Mouse (Mus musculus) cortical plate, adult 2 months (tissue): ENCODE data around the gene Tbrg4. TPM values are rescaled to one million over a fixed set of nuclear protein-coding genes. Genes with fewer than 3 reads are reported as not detected.

Experiments
- H3K27ac ChIP-seq: fragments of 200-500 bp; 2 replicates; pipeline ENCODE4 v1.5.1; 2012; ENCODE audit warnings: low read length, control low read depth, inconsistent platforms; ENCODE audit not compliant: insufficient read depth
- H3K4me1 ChIP-seq: fragments of 200-500 bp; 2 replicates; pipeline ENCODE4 v1.6.1; 2011; ENCODE audit warnings: low read length; ENCODE audit not compliant: control insufficient read depth, insufficient read depth
- H3K4me3 ChIP-seq: fragments of 200-500 bp; 2 replicates; pipeline ENCODE4 v1.5.1; 2011; ENCODE audit warnings: mild to moderate bottlenecking, low read length, control low read depth; ENCODE audit not compliant: insufficient read depth
- CTCF ChIP-seq: fragments of 200-500 bp; IDR thresholded peaks from 2 replicates; pipeline ENCODE4 v1.5.1; 2011; ENCODE audit warnings: mild to moderate bottlenecking, control low read depth, low read length; ENCODE audit not compliant: insufficient read depth; ENCODE audit errors: extremely low read depth
- POLR2A ChIP-seq: fragments of 200-500 bp; IDR thresholded peaks from 2 replicates; pipeline ENCODE4 v1.6.1; 2011; ENCODE audit warnings: mild to moderate bottlenecking, low read length, control low read depth; ENCODE audit not compliant: insufficient read depth; ENCODE audit errors: extremely low read depth
- polyA plus RNA-seq: library from polyadenylated mRNA; depleted of rRNA; stranded (reverse); fragments of >200 nt; gene quantifications from 2 replicates; pipeline ENCODE4 v1.2.3, GENCODE M21; 2012

Tbrg4 gene
- polyA plus RNA-seq, 1 experiment: 60.2 TPM

DNA sequence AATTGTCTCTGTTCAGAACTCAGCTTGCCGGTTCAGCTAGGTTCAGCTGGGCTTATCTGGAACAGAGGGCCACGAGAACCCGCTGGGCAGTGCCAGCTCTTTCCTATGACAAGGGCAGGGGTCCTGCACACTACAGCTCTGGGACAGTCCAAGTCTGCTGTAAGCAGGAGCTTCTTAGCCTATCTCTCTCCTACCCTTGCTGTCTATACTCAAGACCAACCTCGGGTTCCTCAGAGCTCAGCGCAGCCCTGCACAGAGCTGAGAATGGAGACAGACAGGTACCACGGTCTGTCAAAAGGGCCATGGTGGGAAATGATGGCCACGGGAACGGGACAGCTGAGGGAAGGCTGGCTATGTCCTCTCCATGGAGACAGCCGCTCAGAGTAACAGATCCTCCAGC lies 22.6 kb downstream of the Tbrg4 start:
- Histone ChIP-seq H3K4me1 (no peaks in the 10 kb centered on the region), H3K27ac (no peak overlapping the region), H3K4me3 (peak overlapping the region; percentile 86; the same call in 1 of the 2 replicates)
- TF ChIP-seq POLR2A (no peak), CTCF (no peak)

DNA sequence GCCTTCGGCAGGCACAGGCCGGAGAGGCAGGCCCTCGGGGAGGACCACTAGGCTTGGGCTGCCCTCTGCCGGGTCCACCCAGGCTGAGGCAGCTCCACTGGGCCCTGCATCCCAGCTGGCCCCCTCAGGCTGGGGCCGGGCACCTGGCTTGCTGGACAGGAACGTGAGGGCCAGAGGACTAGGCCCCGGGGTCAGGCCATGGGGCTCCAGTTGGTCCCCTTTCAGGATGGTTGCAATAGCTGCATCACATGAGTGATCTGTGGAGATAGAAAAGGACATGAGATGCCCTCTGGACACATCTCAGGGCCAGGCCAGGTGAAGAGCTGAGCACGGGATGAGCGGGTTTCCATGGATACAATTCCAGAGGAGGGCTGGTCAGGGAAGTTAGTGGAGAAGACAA lies 23.2 kb downstream of the Tbrg4 start:
- TF ChIP-seq CTCF: no peak
- TF ChIP-seq POLR2A: no peak
- Histone ChIP-seq H3K4me1 (no peaks in the 10 kb centered on the region), H3K4me3 (no peak overlapping the region), H3K27ac (no peak overlapping the region)

DNA sequence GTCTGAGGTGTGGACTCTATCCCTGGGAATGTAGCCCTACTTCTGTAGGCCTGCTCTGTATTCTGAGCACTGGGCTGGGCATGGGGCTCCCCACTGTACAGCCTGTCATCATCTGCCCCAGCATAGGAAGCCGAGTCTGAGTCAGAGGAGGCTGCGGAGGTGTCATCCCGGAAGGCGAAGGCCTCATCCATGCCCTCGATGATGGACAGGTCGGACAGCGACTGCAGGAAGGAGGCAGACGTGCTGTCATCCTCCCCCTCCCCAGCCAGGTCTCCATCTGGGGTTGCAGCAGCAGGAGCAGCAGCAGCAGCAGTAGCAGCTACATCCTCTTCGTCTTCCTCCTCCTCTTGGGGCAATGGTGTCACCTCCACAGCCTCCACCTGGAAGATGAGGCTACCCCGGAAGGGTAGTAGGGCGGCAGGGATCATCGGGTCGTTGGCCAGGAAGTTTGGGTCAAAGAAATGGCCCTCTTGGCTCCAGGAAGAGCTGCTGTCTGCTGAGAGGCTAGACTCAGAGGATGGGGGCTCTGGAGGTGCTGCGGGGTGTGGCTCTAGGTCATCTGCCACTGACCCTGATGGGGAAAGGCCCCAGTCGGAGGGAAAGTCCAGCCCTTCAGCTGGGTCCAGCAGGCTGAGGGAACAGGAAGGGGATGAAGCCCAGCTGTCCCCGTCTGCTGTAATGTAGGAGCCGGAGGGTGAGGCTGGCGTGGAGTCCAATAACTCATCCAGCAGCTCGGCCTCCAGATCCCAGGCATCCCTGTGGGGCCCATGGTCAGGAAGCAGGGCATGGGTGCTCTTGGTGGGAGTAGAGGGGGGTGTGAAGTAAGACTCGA lies 24.0 kb downstream of the Tbrg4 start:
- no peaks in the 10 kb centered on the region for H3K4me1 ChIP-seq
- TF ChIP-seq CTCF: no peak
- no peak for TF ChIP-seq POLR2A
- H3K27ac ChIP-seq: no peak overlapping the region
- no peak overlapping the region for H3K4me3 ChIP-seq

DNA sequence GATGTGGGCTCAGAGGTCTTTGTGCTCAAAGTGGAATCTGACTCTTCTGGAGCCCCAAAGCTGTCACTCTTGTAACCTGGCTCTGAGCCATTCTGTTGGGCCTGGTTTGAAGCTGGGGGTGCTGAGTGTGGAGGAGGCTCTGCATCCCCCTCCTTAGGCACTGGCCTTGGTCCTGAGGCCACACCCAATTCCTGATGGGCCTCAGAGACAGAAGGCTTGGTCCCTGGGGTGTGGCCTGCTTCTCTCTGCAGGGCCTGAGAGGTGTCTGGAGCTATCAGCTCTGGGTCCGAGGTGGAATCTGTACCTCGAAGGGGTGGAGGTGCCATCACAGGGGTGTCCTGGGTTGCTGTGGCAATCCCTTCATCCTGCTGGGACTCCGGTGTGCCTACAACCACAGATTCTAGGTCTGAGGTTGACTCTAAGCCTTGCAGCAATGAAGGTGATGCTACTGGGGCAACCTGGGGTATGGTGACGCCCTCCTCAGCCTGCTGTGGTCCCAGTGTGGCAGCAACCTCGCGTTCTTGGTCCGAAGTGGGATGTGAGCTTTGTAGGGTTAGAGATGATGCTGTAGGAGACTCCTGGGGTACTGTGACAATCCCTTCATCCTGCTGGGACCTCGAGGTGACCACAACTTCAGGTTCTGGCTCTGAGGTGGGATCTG lies 25.5 kb downstream of the Tbrg4 start:
- Histone ChIP-seq H3K4me1 (no peaks in the 10 kb centered on the region), H3K4me3 (no peak overlapping the region), H3K27ac (no peak overlapping the region)
- TF ChIP-seq POLR2A: 0 out of 2 replicates have a peak, but pooled peaks have one; percentile 7
- TF ChIP-seq CTCF: no peak

DNA sequence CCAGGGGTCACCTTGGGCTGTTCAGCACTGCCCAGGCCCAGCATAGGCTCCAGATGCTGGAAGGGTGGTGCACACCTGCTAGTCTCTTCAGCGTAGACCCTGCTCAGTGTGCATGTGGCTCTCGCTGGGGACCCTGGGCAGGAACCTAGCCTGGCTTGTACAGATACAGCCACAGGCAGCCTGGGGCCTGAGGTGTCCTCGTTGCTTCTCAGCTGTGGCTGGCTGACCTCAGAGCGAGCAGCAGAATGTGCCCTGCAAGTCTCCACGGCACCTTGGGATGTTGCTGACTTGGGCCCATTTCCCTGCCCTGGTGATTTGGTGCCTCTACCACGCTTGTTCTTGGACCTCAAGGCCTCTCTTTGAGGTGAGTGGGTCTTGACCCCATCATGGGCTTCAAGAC lies 26.0 kb downstream of the Tbrg4 start:
- TF ChIP-seq POLR2A: 0 out of 2 replicates have a peak, but pooled peaks have one; percentile 28
- TF ChIP-seq CTCF: no peak
- Histone ChIP-seq H3K4me1 (no peaks in the 10 kb centered on the region), H3K27ac (no peak overlapping the region), H3K4me3 (no peak overlapping the region)

DNA sequence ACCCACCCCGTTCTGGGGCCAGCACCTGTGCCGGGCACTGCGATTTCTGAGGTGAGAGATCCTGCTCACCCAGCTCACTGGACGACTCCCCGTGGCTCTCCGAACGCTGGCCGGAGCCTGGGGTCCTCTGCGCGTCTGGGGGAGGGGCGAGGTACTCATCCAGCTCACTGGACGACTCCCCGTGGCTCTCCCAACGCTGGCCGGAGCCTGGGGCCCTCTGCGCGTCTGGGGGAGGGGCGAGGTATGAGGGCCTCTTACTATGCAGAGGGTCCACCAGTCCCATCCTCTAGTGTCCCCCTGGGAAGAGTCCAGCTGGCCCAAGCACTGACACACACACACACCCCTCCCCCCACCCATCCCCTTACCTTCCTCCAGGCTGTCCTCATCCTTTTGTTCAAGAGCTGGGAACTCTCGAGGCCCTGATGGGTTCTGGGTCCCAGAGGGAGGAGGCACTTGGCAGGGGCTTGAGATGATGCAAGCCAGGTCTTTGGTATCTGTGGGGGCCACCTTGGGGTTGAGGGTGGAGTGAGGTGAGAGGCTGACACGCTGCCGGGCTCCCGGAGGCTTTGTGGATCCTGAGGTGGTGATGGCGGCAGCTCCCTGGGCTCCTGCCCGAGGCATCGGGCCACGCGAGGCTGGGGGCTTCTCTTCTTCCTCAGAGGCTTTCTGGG lies 26.7 kb downstream of the Tbrg4 start:
- TF ChIP-seq POLR2A: peak; percentile 5; the same call in 1 of the 2 replicates
- TF ChIP-seq CTCF: no peak
- Histone ChIP-seq H3K4me3 (0 out of 2 replicates have a peak overlapping the region, but pooled peaks have one; percentile 13), H3K4me1 (no peaks in the 10 kb centered on the region), H3K27ac (peak overlapping the region; percentile 40; the same call in 1 of the 2 replicates)

DNA sequence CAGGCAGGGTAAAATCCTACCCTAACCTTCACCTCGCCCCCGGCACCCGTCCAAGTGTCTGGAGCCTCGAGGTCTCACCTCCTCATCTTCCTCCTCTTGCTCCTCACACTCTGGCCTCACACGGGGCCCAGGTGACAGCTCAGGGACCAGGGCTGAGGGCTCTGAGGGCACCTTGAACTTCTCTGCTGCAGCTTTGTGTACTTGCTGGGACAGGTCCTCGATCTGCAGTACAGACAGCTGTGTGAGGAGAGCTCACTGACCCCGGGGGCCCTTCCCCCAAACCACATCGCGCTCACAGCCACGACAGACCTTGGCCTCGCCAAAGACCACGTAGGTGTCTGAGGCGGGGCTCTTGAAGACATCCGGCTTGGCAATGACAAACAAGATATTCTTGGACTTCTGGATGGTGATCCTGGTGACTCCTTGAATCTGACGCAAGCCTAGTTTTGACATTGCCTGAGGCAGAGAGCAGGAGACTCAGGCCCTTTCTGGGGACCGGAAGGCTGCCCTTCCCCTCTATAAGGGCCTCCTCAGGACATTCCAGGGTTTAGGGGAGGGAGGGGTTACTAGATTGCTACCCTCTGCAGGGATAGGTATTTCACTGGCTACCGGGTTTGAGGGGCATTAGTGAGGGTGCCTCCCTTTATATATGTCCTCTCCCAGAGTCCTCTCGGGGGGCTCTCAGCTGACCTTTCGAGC lies 27.5 kb downstream of the Tbrg4 start:
- H3K27ac ChIP-seq: peak overlapping the region; percentile 40; the same call in 1 of the 2 replicates
- no peaks in the 10 kb centered on the region for H3K4me1 ChIP-seq
- 0 out of 2 replicates have a peak overlapping the region, but pooled peaks have one; percentile 13 for H3K4me3 ChIP-seq
- TF ChIP-seq POLR2A (peak; percentile 20; the same call in 1 of the 2 replicates), CTCF (no peak)

DNA sequence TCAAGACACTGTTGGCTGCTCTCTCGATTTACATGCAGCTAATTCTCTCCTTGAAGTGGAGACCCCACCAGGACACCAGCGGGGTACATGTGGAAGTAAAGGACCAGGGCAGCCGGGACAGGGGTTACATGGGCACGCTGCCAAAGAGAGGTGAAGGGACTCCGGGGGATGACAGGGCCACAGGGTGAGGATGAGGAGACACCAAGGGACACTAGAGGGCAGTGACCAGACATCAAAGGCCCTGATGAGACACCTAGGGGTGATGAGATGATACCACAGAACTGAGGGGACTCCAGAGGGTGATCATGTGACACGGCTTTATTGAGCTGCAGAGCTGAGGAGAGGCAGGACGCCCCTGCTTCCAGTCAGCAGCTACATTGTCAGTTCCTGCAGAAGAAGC lies 28.3 kb downstream of the Tbrg4 start:
- H3K4me3 ChIP-seq: no peak overlapping the region
- H3K4me1 ChIP-seq: no peaks in the 10 kb centered on the region
- TF ChIP-seq POLR2A (no peak), CTCF (no peak)
- no peak overlapping the region for H3K27ac ChIP-seq

DNA sequence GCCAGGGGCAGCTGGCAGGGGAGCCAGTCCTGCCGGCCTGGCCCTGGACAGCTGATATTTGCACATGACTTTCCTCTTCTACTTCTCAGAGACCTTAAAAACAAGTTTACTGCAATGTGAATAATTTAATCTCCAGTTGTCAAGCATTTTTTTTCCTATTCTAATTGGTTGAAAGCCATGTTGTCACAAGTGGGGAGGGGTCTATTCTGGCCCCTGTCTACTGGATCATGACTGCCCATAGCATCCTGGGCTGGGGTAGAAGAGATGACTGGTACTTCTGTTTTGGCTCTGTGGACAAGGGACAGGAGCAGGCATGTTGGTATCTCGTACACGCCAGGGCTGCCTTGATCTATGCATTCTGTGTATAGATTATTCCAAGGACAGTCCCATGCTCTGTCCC lies 29.3 kb downstream of the Tbrg4 start:
- Histone ChIP-seq H3K4me1 (no peaks in the 10 kb centered on the region), H3K4me3 (no peak overlapping the region), H3K27ac (no peak overlapping the region)
- TF ChIP-seq CTCF (no peak), POLR2A (0 out of 2 replicates have a peak, but pooled peaks have one; percentile 7)
